ENCODE assay signal across 9 mouse cellular contexts in genomic region chr5:125148686-125149085, GRCm38 (mm10). TPM values are rescaled to one million over a fixed set of nuclear protein-coding genes. Genes with fewer than 3 reads are reported as not detected.
DNase-seq lines count a peak whose midpoint lies in the region; ATAC-seq lines count a peak whose summit lies in the region.
"Had no signal": no experiment of that assay in that cellular context is flagged by ENCODE, and none has a peak within 500 bp of the region (broad histone marks: within the 10 kb centered on the region; RNA-seq: fewer than 3 reads in every experiment).

No protein-coding gene starts in this region.

- 64% methylated on average over 5 of the region's 5 CpGs for WGBS in embryonic facial prominence, embryonic 13.5 days
- WGBS in heart, embryonic 13.5 days = 24% methylated on average over 5 of the region's 5 CpGs
- 34% methylated on average over 5 of the region's 5 CpGs for WGBS in limb, embryonic 12.5 days
- WGBS in stomach, embryonic 14.5 days = 32% methylated on average over 5 of the region's 5 CpGs

- no peak overlapping the region for H3K4me2 ChIP-seq in embryonic facial prominence, embryonic 13.5 days
- no peak overlapping the region for H3K4me2 ChIP-seq in heart, embryonic 13.5 days
- no peak overlapping the region for H3K4me2 ChIP-seq in limb, embryonic 12.5 days
- H3K4me2 ChIP-seq in stomach, embryonic 14.5 days (replicated peaks; ENCODE audit: low read depth, low read length) = no peak overlapping the region

- H3K36me3 ChIP-seq in embryonic facial prominence, embryonic 13.5 days = peaks cover 4% of the 10 kb centered on the region; the same call in 1 of the 2 replicates
- 0 out of 2 replicates have a peak, but pooled peaks cover 3% of the 10 kb centered on the region for H3K36me3 ChIP-seq in heart, embryonic 13.5 days
- 0 out of 2 replicates have a peak, but pooled peaks cover 6% of the 10 kb centered on the region for H3K36me3 ChIP-seq in limb, embryonic 12.5 days
- H3K36me3 ChIP-seq in stomach, embryonic 14.5 days (ENCODE audit: control insufficient read depth, insufficient read depth, low read length) = no peaks in the 10 kb centered on the region

- no peak overlapping the region; the same call in 1 of the 2 replicates for H3K9ac ChIP-seq in embryonic facial prominence, embryonic 13.5 days
- peak overlapping the region; percentile 67; the same call in 1 of the 2 replicates for H3K9ac ChIP-seq in heart, embryonic 13.5 days
- no peak overlapping the region for H3K9ac ChIP-seq in limb, embryonic 12.5 days (replicated peaks)
- H3K9ac ChIP-seq in stomach, embryonic 14.5 days (replicated peaks; ENCODE audit: low read depth, low read length) = no peak overlapping the region

- H3K27me3 ChIP-seq in embryonic facial prominence, embryonic 13.5 days = no peaks in the 10 kb centered on the region
- no peaks in the 10 kb centered on the region for H3K27me3 ChIP-seq in heart, embryonic 13.5 days (replicated peaks)
- no peaks in the 10 kb centered on the region for H3K27me3 ChIP-seq in limb, embryonic 12.5 days
- no peaks in the 10 kb centered on the region for H3K27me3 ChIP-seq in stomach, embryonic 14.5 days (ENCODE audit: control insufficient read depth, insufficient read depth, low read length)
- H3K27me3 ChIP-seq: CH12.LX had no signal

- DNase-seq in cerebellum, postnatal 25 days = peak; percentile 61 to 66
- DNase-seq in cerebellum, adult 8-10 months = no peak
- no peak for DNase-seq in embryo, embryonic 10 days (ENCODE audit: low spot score)

- peak overlapping the region; percentile 63 for H3K27ac ChIP-seq in embryonic facial prominence, embryonic 13.5 days
- peak overlapping the region; percentile 44 for H3K27ac ChIP-seq in heart, embryonic 13.5 days (replicated peaks)
- peak overlapping the region; percentile 45; the same call in 1 of the 2 replicates for H3K27ac ChIP-seq in limb, embryonic 12.5 days
- H3K27ac ChIP-seq in stomach, embryonic 14.5 days (ENCODE audit: low read length) = peak overlapping the region; percentile 58; the same call in 1 of the 2 replicates

- no peaks in the 10 kb centered on the region for H3K9me3 ChIP-seq in embryonic facial prominence, embryonic 13.5 days
- no peaks in the 10 kb centered on the region for H3K9me3 ChIP-seq in heart, embryonic 13.5 days
- no peaks in the 10 kb centered on the region for H3K9me3 ChIP-seq in limb, embryonic 12.5 days
- no peaks in the 10 kb centered on the region for H3K9me3 ChIP-seq in stomach, embryonic 14.5 days (ENCODE audit: control insufficient read depth, low read depth, low read length)

- H3K4me1 ChIP-seq in embryonic facial prominence, embryonic 13.5 days = peaks cover 71% of the 10 kb centered on the region
- H3K4me1 ChIP-seq in heart, embryonic 13.5 days = peaks cover 96% of the 10 kb centered on the region
- peaks cover 90% of the 10 kb centered on the region for H3K4me1 ChIP-seq in limb, embryonic 12.5 days (replicated peaks)
- H3K4me1 ChIP-seq in stomach, embryonic 14.5 days (ENCODE audit: control insufficient read depth, insufficient read depth, low read length) = peaks cover 61% of the 10 kb centered on the region

- H3K4me3 ChIP-seq in embryonic facial prominence, embryonic 13.5 days = no peak overlapping the region
- H3K4me3 ChIP-seq in heart, embryonic 13.5 days = no peak overlapping the region
- no peak overlapping the region for H3K4me3 ChIP-seq in limb, embryonic 12.5 days (replicated peaks)
- H3K4me3 ChIP-seq in stomach, embryonic 14.5 days (ENCODE audit: low read depth, low read length) = no peak overlapping the region

- no peak for ATAC-seq in embryonic facial prominence, embryonic 13.5 days (ENCODE audit: insufficient number of reproducible peaks, insufficient read depth, low FRiP score, low TSS enrichment, low read depth)
- ATAC-seq in heart, embryonic 13.5 days (ENCODE audit: extremely low read depth, insufficient number of reproducible peaks, low FRiP score, low TSS enrichment) = peak; percentile 7; the same call in 1 of the 2 replicates
- no peak for ATAC-seq in limb, embryonic 12.5 days (ENCODE audit: insufficient number of reproducible peaks, insufficient read depth, low FRiP score, low TSS enrichment, low read depth)
- no peak for ATAC-seq in stomach, embryonic 14.5 days (ENCODE audit: insufficient number of reproducible peaks, insufficient read depth, low FRiP score, low read depth)
- no peak for ATAC-seq in megakaryocyte progenitor cell, adult 5-6 weeks (replicated peaks; ENCODE audit: poor library complexity)

RNA-seq across cellular contexts. Expression of gene Ncor2, which starts 30.3 kb away (rescaled TPM):
- polyA plus RNA-seq in embryonic facial prominence, embryonic 13.5 days (2015; fragmentation: Nextera tagmentation; extraction: Ambion mirVana) = 35.1 and 36.2 TPM in 2 replicates
- polyA plus RNA-seq in heart, embryonic 13.5 days (2015; fragmentation: Nextera tagmentation; extraction: Ambion mirVana) = 16.5 and 17.0 TPM in 2 replicates
- polyA plus RNA-seq in limb, embryonic 12.5 days (2016; fragmentation: Nextera tagmentation; extraction: Ambion mirVana) = 27.2 and 29.4 TPM in 2 replicates
- polyA plus RNA-seq in stomach, embryonic 14.5 days (2014; fragmentation: Nextera tagmentation; extraction: Ambion mirVana) = 32.7 and 33.4 TPM in 2 replicates
- total RNA-seq in megakaryocyte progenitor cell, adult 5-6 weeks (2015) = 50.1 and 57.3 TPM in 2 replicates
- 8.4 and 10.9 TPM in 2 replicates for total RNA-seq in megakaryocyte progenitor cell, adult 5-6 weeks (2017)

Comparison
In these comparisons a context has a peak if more than half of its experiments do, and no peak if none do; other contexts are left out.
1. DNase-seq: peak in cerebellum, postnatal 25 days (2 of 2); none in cerebellum, adult 8-10 months (single experiment) and embryo, embryonic 10 days (single experiment).
2. Peak in every context shown above with its lines, with median percentiles within 50 percentile points of each other: H3K27ac ChIP-seq.